Mouse (Mus musculus) MEL (cell line): ENCODE data around the gene 1700010B08Rik.

Source experiments
- CTCF ChIP-seq, 3 experiments: IDR thresholded peaks in 2 of 3; conservative IDR thresholded peaks in 1 of 3; 2 replicates each; pipeline ENCODE4 v1.5.1; 2011 to 2012; ENCODE audit warnings: low read length in 3 of 3, low read depth in 2 of 3, mild to moderate bottlenecking in 2 of 3, improper control_type of control experiment in 1 of 3, inconsistent platforms in 1 of 3, mixed read lengths in 1 of 3, moderate library complexity in 1 of 3; ENCODE audit not compliant: control insufficient read depth in 1 of 3, insufficient read depth in 1 of 3, poor library complexity in 1 of 3, severe bottlenecking in 1 of 3
- EP300 ChIP-seq, 2 experiments: IDR thresholded peaks; 2 replicates each; pipeline ENCODE4 v1.6.1; 2011; ENCODE audit warnings: improper control_type of control experiment in 2 of 2, low read length in 2 of 2, low read depth in 1 of 2, mild to moderate bottlenecking in 1 of 2
- HCFC1 ChIP-seq: IDR thresholded peaks from 2 replicates; pipeline ENCODE4 v1.6.1; 2012; ENCODE audit warnings: low read depth, mild to moderate bottlenecking, inconsistent platforms, low read length, improper control_type of control experiment, moderate library complexity
- POLR2A ChIP-seq, 2 experiments: IDR thresholded peaks; 2 replicates each; pipeline ENCODE4 v1.6.1; 2011 to 2012; ENCODE audit warnings: low read length in 2 of 2, mild to moderate bottlenecking in 2 of 2, control low read depth in 1 of 2, improper control_type of control experiment in 1 of 2, low read depth in 1 of 2, moderate library complexity in 1 of 2; ENCODE audit not compliant: control insufficient read depth in 1 of 2, insufficient read depth in 1 of 2, poor library complexity in 1 of 2
- RAD21 ChIP-seq: IDR thresholded peaks from 2 replicates; pipeline ENCODE4 v1.6.1; 2011; ENCODE audit warnings: mild to moderate bottlenecking, low read depth, low read length, improper control_type of control experiment
- USF2 ChIP-seq, 2 experiments: IDR thresholded peaks; 2 replicates each; pipeline ENCODE4 v1.6.1; 2011 to 2012; ENCODE audit warnings: improper control_type of control experiment in 2 of 2, low read length in 2 of 2, borderline replicate concordance in 1 of 2, inconsistent platforms in 1 of 2, low read depth in 1 of 2, mild to moderate bottlenecking in 1 of 2; ENCODE audit not compliant: insufficient read depth in 1 of 2

DNA sequence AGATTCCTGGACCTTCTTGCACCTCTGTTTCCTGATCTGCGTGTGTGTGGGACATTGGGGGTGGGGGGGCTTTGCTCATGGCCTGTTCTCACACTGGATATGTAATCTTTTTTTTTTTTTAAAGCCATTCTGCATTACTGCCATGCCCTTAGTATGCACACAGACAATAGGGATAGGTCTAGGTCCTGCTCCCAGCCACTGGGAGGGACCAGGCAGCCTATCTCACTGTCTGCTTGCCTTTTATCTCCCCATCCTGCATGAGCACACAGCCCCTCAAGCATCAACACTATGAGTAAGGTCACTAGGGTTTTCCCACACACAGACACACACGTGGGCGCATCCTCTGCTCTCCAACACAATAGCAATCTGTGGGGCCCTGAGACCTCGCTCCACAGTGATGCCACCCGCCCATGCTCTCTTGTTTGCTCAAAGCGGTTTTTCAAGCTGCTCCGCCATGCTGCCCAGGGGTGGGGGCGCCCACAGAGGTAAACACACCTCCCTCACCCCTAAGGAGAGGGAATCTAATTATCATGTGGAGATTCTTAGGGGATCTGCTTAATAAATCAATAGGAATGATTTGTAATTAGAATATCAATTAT lies 4.5 kb upstream of the 1700010B08Rik start:
- no peak for TF ChIP-seq RAD21
- TF ChIP-seq CTCF (IDR thresholded peaks at IDR 0.05 in 2 of 3, conservative IDR thresholded peaks at IDR 0.05 in 1 of 3; ENCODE audit: control insufficient read depth in 1 of 3, insufficient read depth in 1 of 3, low read depth in 2 of 3, low read length in 3 of 3, poor library complexity in 1 of 3, severe bottlenecking in 1 of 3), result no peak
- TF ChIP-seq POLR2A (IDR thresholded peaks at IDR 0.05; ENCODE audit: control insufficient read depth in 1 of 2, insufficient read depth in 1 of 2, low read depth in 1 of 2, low read length in 2 of 2, poor library complexity in 1 of 2), result no peak
- TF ChIP-seq EP300 (IDR thresholded peaks at IDR 0.05; ENCODE audit: low read depth in 1 of 2, low read length in 2 of 2), result no peak
- no peak for TF ChIP-seq USF2 (IDR thresholded peaks at IDR 0.05; ENCODE audit: borderline replicate concordance in 1 of 2, insufficient read depth in 1 of 2, low read depth in 1 of 2, low read length in 2 of 2)
- TF ChIP-seq HCFC1, result no peak
